Mouse (Mus musculus) neural tube, embryonic 13.5 days (tissue): Measurements from ENCODE around the gene Ccdc97. TPM values are rescaled to one million over a fixed set of nuclear protein-coding genes. Genes with fewer than 3 reads are reported as not detected.
A peak's percentile ranks its signal among the peaks of the same experiment; 100 is the strongest.
"Not testable (repeated sequence)": the region's sequence is repeated elsewhere in the genome, so short reads cannot be mapped to it uniquely, and the experiment has no call there.

Experiments used
- ATAC-seq: fragments of 200-750 bp; cut with Nextera tagmentation; 2 replicates; pipeline ENCODE4 v1.8.0; 2017; ENCODE audit warnings: low read depth, mild to moderate bottlenecking, moderate TSS enrichment, moderate library complexity
- H3K27ac ChIP-seq: fragments of 300-500 bp; sonication (generic); replicated peaks from 2 replicates; pipeline ENCODE4 v1.5.1; 2015; ENCODE audit warnings: moderate library complexity, mild to moderate bottlenecking, inconsistent platforms
- H3K27me3 ChIP-seq: fragments of 300-500 bp; sonication (generic); 2 replicates; pipeline ENCODE4 v1.6.1; 2015; ENCODE audit warnings: mild to moderate bottlenecking, inconsistent platforms
- H3K36me3 ChIP-seq: fragments of 300-500 bp; sonication (generic); 2 replicates; pipeline ENCODE4 v1.6.1; 2015; ENCODE audit warnings: mild to moderate bottlenecking, inconsistent platforms
- H3K4me1 ChIP-seq: fragments of 300-500 bp; sonication (generic); replicated peaks from 2 replicates; pipeline ENCODE4 v1.6.1; 2015; ENCODE audit warnings: inconsistent platforms
- H3K4me2 ChIP-seq: fragments of 300-500 bp; sonication (generic); 2 replicates; pipeline ENCODE4 v1.6.1; 2015; ENCODE audit warnings: inconsistent platforms, mild to moderate bottlenecking, moderate library complexity
- H3K4me3 ChIP-seq: fragments of 300-500 bp; sonication (generic); 2 replicates; pipeline ENCODE4 v1.5.1; 2015; ENCODE audit warnings: mild to moderate bottlenecking, inconsistent platforms
- H3K9ac ChIP-seq: fragments of 300-500 bp; sonication (generic); 2 replicates; pipeline ENCODE4 v1.6.1; 2015; ENCODE audit warnings: moderate library complexity, mild to moderate bottlenecking, inconsistent platforms
- H3K9me3 ChIP-seq: fragments of 300-500 bp; sonication (generic); 2 replicates; pipeline ENCODE4 v1.6.1; 2016; ENCODE audit warnings: inconsistent platforms
- WGBS: fragments of 180-500 bp; shearing (Covaris S2); methylation state at CpG from one replicate; pipeline ENCODE4 v1.1.7; 2015; 5-methylcytosine and 5-hydroxymethylcytosine counted together
- polyA plus RNA-seq: library from polyadenylated mRNA; unstranded; fragments of >200 nt; fragmentation: Nextera tagmentation; extraction: Ambion mirVana; gene quantifications from 2 replicates; pipeline ENCODE4 v1.2.1, GENCODE M21; 2015

Gene Ccdc97
- polyA plus RNA-seq, 1 experiment from 2014 or later = 33.0 TPM

DNA sequence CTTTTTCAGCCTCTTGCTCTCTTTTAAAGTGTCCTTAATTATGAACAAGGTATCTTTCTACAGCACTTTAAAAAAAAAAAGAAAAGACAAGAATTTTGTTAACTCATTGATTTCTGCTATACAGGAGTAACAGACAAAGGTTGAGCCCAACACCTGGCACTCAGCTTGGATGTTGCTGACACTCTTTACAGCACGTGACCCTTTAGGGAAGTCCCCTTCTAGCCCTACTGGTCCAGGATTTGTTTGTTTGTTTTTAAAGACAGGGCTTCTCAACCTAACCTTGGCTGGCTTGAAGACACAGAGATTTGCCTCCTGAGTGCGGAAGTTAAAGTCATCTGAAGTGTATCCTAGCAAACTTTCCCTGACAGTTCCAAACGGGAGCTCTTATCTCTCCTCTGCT lies 28.0 kb upstream of the Ccdc97 start:
- WGBS = 79% methylated on average over 3 of the region's 3 CpGs
- Histone ChIP-seq H3K9me3 (no peaks in the 10 kb centered on the region), H3K4me1 (peaks cover 8% of the 10 kb centered on the region), H3K36me3 (peaks cover 94% of the 10 kb centered on the region), H3K27ac (no peak overlapping the region), H3K9ac (no peak overlapping the region), H3K4me3 (no peak overlapping the region), H3K27me3 (no peaks in the 10 kb centered on the region), H3K4me2 (no peak overlapping the region)
- ATAC-seq = no peak

- H3K27me3 ChIP-seq = no peaks in the 10 kb centered on the region
- H3K9me3 ChIP-seq = no peaks in the 10 kb centered on the region
- H3K4me3 ChIP-seq = no peak overlapping the region
- no peak for ATAC-seq
- H3K4me2 ChIP-seq = no peak overlapping the region
- 96% methylated on average over 3 of the region's 3 CpGs for WGBS
- H3K27ac ChIP-seq = no peak overlapping the region
- H3K4me1 ChIP-seq = no peaks in the 10 kb centered on the region
- H3K9ac ChIP-seq = no peak overlapping the region
- peaks cover 97% of the 10 kb centered on the region for H3K36me3 ChIP-seq
Observed at GRCm38 (mm10) chr7:25738277-25738676, 19.4 kb upstream of the Ccdc97 start.

DNA sequence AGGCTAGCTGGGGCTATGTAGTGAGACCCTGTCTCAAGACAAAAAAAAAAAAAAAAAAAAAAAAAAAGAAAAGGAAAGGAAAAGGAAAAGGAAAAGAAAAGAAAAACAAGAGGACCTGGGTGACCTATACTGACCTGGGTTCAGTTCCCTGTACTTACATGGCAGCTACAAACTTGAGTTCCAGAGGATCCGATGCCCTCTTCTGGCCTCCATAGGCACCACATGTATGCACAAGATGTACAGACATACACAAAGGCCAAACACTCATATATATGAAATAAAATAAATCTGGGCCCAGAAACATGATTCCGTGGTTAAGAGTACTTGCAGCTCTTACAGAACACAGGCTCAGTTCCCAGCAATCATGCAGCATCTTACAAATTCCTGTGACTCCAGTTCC lies 18.0 kb upstream of the Ccdc97 start:
- 97% methylated on average over 2 of the region's 2 CpGs for WGBS
- Histone ChIP-seq H3K27ac (no peak overlapping the region), H3K4me2 (no peak overlapping the region), H3K9ac (no peak overlapping the region), H3K4me3 (no peak overlapping the region), H3K9me3 (no peaks in the 10 kb centered on the region), H3K4me1 (no peaks in the 10 kb centered on the region), H3K27me3 (no peaks in the 10 kb centered on the region), H3K36me3 (peaks cover 97% of the 10 kb centered on the region)
- no peak for ATAC-seq

- H3K4me2 ChIP-seq = no peak overlapping the region
- ATAC-seq = no peak
- H3K9me3 ChIP-seq = no peaks in the 10 kb centered on the region
- H3K9ac ChIP-seq = no peak overlapping the region
- no peaks in the 10 kb centered on the region for H3K27me3 ChIP-seq
- peaks cover 95% of the 10 kb centered on the region for H3K36me3 ChIP-seq
- H3K4me1 ChIP-seq = 0 out of 2 replicates have a peak, but pooled peaks cover 4% of the 10 kb centered on the region
- WGBS = 82% methylated on average over 4 of the region's 4 CpGs
- H3K27ac ChIP-seq = no peak overlapping the region
- no peak overlapping the region for H3K4me3 ChIP-seq
Observed at GRCm38 (mm10) chr7:25734991-25735390, 16.1 kb upstream of the Ccdc97 start.

GRCm38 (mm10) chr7:25731294-25732055 lies 12.6 kb upstream of the Ccdc97 start:
- Histone ChIP-seq H3K4me2 (no peak overlapping the region), H3K9me3 (no peaks in the 10 kb centered on the region), H3K27ac (no peak overlapping the region), H3K27me3 (no peaks in the 10 kb centered on the region), H3K4me3 (no peak overlapping the region), H3K4me1 (0 out of 2 replicates have a peak, but pooled peaks cover 4% of the 10 kb centered on the region), H3K9ac (no peak overlapping the region), H3K36me3 (peaks cover 96% of the 10 kb centered on the region)
- ATAC-seq = no peak
- WGBS = 92% methylated on average over 8 of the region's 8 CpGs

- peaks cover 96% of the 10 kb centered on the region for H3K36me3 ChIP-seq
- no peak overlapping the region for H3K4me2 ChIP-seq
- H3K27ac ChIP-seq = no peak overlapping the region
- H3K4me1 ChIP-seq = 0 out of 2 replicates have a peak, but pooled peaks cover 4% of the 10 kb centered on the region
- H3K4me3 ChIP-seq = no peak overlapping the region
- no peaks in the 10 kb centered on the region for H3K27me3 ChIP-seq
- WGBS = 92% methylated on average over 2 of the region's 2 CpGs
- no peak for ATAC-seq
- no peak overlapping the region for H3K9ac ChIP-seq
- H3K9me3 ChIP-seq = no peaks in the 10 kb centered on the region
Observed at GRCm38 (mm10) chr7:25729862-25730261, 11.0 kb upstream of the Ccdc97 start.

GRCm38 (mm10) chr7:25729396-25729795 lies 10.5 kb upstream of the Ccdc97 start:
- Histone ChIP-seq H3K9me3 (no peaks in the 10 kb centered on the region), H3K27ac (no peak overlapping the region), H3K4me2 (no peak overlapping the region), H3K27me3 (no peaks in the 10 kb centered on the region), H3K9ac (no peak overlapping the region), H3K36me3 (peaks cover 96% of the 10 kb centered on the region), H3K4me1 (0 out of 2 replicates have a peak, but pooled peaks cover 4% of the 10 kb centered on the region), H3K4me3 (no peak overlapping the region)
- 66% methylated on average over 2 of the region's 2 CpGs for WGBS
- no peak for ATAC-seq

DNA sequence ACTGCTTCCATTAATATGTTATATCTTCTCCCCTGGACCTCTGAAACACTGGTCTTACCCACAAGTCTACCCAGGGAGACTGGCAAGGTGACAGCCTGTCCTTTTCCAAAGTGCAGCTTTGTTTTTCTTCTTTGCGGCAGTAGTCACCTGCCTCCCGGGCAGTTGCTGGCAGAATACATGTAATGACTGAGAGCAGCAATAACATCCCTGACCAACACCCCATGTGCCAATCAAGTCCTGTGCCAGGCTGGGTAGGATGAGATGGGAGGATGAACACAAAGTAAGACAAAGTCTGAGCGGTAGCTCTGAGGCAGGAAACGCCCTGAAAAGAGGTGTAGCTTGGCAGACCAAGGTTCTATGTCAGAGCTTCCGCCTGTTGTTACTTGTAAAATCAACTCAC lies 8.9 kb upstream of the Ccdc97 start:
- ATAC-seq = no peak
- no peak overlapping the region for H3K4me2 ChIP-seq

DNA sequence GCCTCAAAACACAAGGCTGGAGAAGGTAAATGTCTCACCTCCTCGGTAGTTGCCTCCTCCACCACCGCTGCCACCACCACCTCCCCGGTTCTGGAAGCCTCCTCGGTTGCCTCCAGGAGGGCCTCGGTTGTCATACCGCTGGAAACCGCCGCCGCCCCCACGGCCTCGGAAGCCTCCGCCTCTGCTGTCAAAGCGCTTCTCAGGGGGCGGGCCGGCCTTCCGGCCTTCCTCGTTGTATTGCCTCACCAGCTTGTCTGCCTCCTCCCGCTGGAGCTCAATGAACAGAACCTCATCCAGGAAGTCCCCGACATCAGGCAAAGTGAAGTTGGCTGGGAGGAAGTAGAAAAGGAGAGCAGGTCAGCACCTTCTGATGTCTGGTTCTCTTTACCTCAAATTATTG lies 7.0 kb upstream of the Ccdc97 start:
- H3K27me3 ChIP-seq = no peaks in the 10 kb centered on the region
- no peak overlapping the region for H3K27ac ChIP-seq
- H3K36me3 ChIP-seq = peaks cover 96% of the 10 kb centered on the region
- no peaks in the 10 kb centered on the region for H3K9me3 ChIP-seq
- ATAC-seq = no peak
- H3K4me3 ChIP-seq = no peak overlapping the region
- 0 out of 2 replicates have a peak, but pooled peaks cover 4% of the 10 kb centered on the region for H3K4me1 ChIP-seq
- no peak overlapping the region for H3K4me2 ChIP-seq
- H3K9ac ChIP-seq = no peak overlapping the region
- WGBS = 83% methylated on average over 19 of the region's 19 CpGs

More for the DNA sequence above, 8.9 kb upstream of the Ccdc97 start:
- 90% methylated on average over 5 of the region's 5 CpGs for WGBS
- Histone ChIP-seq H3K27ac (no peak overlapping the region), H3K9me3 (no peaks in the 10 kb centered on the region), H3K4me3 (no peak overlapping the region), H3K36me3 (peaks cover 97% of the 10 kb centered on the region), H3K27me3 (no peaks in the 10 kb centered on the region), H3K4me1 (0 out of 2 replicates have a peak, but pooled peaks cover 4% of the 10 kb centered on the region), H3K9ac (no peak overlapping the region)

GRCm38 (mm10) chr7:25721776-25722175 lies 2.9 kb upstream of the Ccdc97 start:
- H3K9ac ChIP-seq, H3K27me3 ChIP-seq, H3K27ac ChIP-seq, H3K4me3 ChIP-seq, ATAC-seq, H3K9me3 ChIP-seq, H3K4me2 ChIP-seq: not testable (repeated sequence)
- Histone ChIP-seq H3K4me1 (peaks cover 20% of the 10 kb centered on the region), H3K36me3 (peaks cover 65% of the 10 kb centered on the region)

DNA sequence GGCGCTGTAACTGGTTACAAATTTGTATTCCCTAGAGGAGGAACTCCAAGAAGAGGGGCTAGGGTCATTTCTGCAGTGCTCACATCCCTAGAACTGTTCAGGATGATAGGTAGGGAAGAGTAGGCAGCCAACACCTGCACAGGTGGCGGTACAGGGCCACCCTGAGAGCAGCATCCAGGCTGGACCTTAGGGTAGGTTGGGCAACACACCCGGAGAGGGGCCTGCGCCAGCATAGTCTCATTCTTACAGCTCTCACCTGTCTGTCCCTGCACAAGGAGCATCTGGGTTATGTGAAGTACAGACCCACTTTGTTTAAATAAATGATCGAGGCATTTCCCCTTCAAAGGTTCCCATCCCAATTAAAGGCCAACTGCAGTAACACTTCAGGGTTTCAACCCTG lies 1.9 kb upstream of the Ccdc97 start:
- peaks cover 20% of the 10 kb centered on the region for H3K4me1 ChIP-seq
- 0 out of 2 replicates have a peak, but pooled peaks have one; percentile 7 for ATAC-seq
- WGBS = 92% methylated on average over 5 of the region's 5 CpGs
- no peak overlapping the region for H3K27ac ChIP-seq
- H3K27me3 ChIP-seq = no peaks in the 10 kb centered on the region
- H3K36me3 ChIP-seq = peaks cover 63% of the 10 kb centered on the region
- no peak overlapping the region for H3K4me2 ChIP-seq
- no peak overlapping the region for H3K4me3 ChIP-seq
- H3K9me3 ChIP-seq = no peaks in the 10 kb centered on the region
- no peak overlapping the region for H3K9ac ChIP-seq

DNA sequence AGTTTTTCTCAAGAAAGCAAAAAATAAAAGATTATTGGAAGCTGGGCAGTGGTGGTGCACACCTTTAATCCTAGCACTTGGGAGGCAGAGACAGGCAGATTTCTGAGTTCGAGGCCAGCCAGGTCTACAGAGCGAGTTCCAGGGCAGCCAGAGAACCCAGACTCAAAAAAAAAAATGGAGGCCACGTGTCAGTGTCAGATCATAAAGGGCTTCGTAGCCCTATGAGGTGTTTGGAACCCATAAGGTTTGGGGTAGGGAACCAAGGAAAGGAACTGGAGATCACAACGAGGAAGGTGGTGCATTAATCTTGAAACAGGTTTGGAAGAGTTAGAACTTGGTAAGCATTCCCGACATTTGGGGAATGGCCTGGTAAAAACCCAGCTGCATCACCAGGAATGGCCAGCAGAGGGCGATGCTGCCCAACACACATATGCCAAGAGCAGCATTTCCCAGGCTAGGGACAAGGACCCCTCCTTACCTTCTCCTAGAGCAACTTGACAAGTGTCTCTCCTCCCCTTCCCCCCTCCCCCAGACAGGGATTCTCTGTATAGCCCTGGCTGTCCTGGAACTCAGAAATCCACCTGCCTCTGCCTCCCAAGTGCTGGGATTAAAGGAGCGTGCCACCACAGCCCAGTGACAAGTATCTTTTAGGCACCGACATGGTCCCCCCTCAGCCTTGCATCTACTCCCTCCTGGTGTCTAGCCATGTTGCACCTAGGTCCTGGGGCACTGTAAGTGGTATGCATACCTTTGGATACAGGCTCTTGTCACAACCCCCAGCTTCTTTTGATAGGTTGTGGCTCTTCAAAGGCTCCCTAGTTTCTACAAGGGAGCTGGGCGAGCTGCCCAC lies 1.1 kb upstream of the Ccdc97 start:
- Histone ChIP-seq H3K36me3 (peaks cover 63% of the 10 kb centered on the region), H3K27ac (no peak overlapping the region)

More for the DNA sequence above, 1.1 kb upstream of the Ccdc97 start:
- 66% methylated on average over 10 of the region's 10 CpGs for WGBS
- Histone ChIP-seq H3K4me3 (no peak overlapping the region), H3K4me2 (peak overlapping the region; percentile 91; the same call in 1 of the 2 replicates), H3K27me3 (no peaks in the 10 kb centered on the region), H3K9me3 (no peaks in the 10 kb centered on the region), H3K4me1 (peaks cover 20% of the 10 kb centered on the region), H3K9ac (no peak overlapping the region)
- peak; percentile 30; the same call in 1 of the 2 replicates for ATAC-seq
